Mouse (Mus musculus) ES-E14 (cell line): Measurements from ENCODE around the gene Grhl1. TPM values are rescaled to one million over a fixed set of nuclear protein-coding genes. Genes with fewer than 3 reads are reported as not detected.

Experiments
- DNase-seq: peaks from one replicate; pipeline ENCODE4 v3.0.0-alpha.2; 2013; ENCODE audit warnings: low read depth, low spot score
- H3K27ac ChIP-seq: 2 replicates; pipeline ENCODE4 v1.5.1; 2012; ENCODE audit warnings: low read depth, mild to moderate bottlenecking, low read length, moderate library complexity, mixed read lengths; ENCODE audit not compliant: poor library complexity, insufficient read depth, severe bottlenecking
- H3K36me3 ChIP-seq: 2 replicates; pipeline ENCODE4 v1.6.1; 2012; ENCODE audit warnings: mild to moderate bottlenecking, low read length, moderate library complexity, mixed read lengths; ENCODE audit not compliant: control insufficient read depth, poor library complexity, insufficient read depth, severe bottlenecking
- H3K4me1 ChIP-seq, 2 experiments: fragments of 150-350 bp in 1 of 2; sonication (generic) in 1 of 2; 2 replicates each; pipeline ENCODE4 v1.6.1; 2012; ENCODE audit warnings: low read length in 2 of 2, mild to moderate bottlenecking in 1 of 2, mixed read lengths in 1 of 2; ENCODE audit not compliant: control insufficient read depth in 2 of 2, insufficient read depth in 2 of 2, poor library complexity in 1 of 2
- H3K4me3 ChIP-seq, 2 experiments: fragments of 150-350 bp in 1 of 2; sonication (generic) in 1 of 2; 2 replicates each; pipeline ENCODE4 v1.5.1; 2012; ENCODE audit warnings: low read length in 2 of 2, low read depth in 1 of 2, mild to moderate bottlenecking in 1 of 2, mixed read lengths in 1 of 2; ENCODE audit not compliant: insufficient read depth in 1 of 2, poor library complexity in 1 of 2, severe bottlenecking in 1 of 2
- H3K9ac ChIP-seq: 2 replicates; pipeline ENCODE4 v1.6.1; 2012; ENCODE audit warnings: low read depth, mild to moderate bottlenecking, low read length, mixed read lengths; ENCODE audit not compliant: poor library complexity, insufficient read depth, severe bottlenecking
- H3K9me3 ChIP-seq: fragments of 150-350 bp; sonication (generic); 2 replicates; pipeline ENCODE4 v1.6.1; 2012; ENCODE audit warnings: low read depth, mild to moderate bottlenecking, low read length; ENCODE audit not compliant: control insufficient read depth, insufficient read depth
- CHD2 ChIP-seq: IDR thresholded peaks from 2 replicates; pipeline ENCODE4 v1.6.1; 2014; ENCODE audit warnings: mild to moderate bottlenecking, low read depth, low read length, inconsistent platforms
- HCFC1 ChIP-seq: IDR thresholded peaks from 2 replicates; pipeline ENCODE4 v1.6.1; 2012; ENCODE audit warnings: low read length, inconsistent platforms, borderline replicate concordance; ENCODE audit not compliant: insufficient read depth
- MAFK ChIP-seq: IDR thresholded peaks from 2 replicates; pipeline ENCODE4 v1.6.1; 2014; ENCODE audit warnings: mild to moderate bottlenecking, low read depth, low read length, inconsistent platforms; ENCODE audit not compliant: insufficient read depth
- ZC3H11A ChIP-seq: IDR thresholded peaks from 2 replicates; pipeline ENCODE4 v1.6.1; 2012; ENCODE audit warnings: low read depth, mild to moderate bottlenecking, inconsistent platforms, low read length, borderline replicate concordance
- ZNF384 ChIP-seq: IDR thresholded peaks from 2 replicates; pipeline ENCODE4 v1.6.1; 2012; ENCODE audit warnings: low read depth, low read length, inconsistent platforms
- in situ Hi-C, 2 experiments: fragments of 600-800 bp; cut with MboI; formaldehyde crosslinking; loops; one replicate each; pipeline ENCODE4 v1.15.1; 2025; ENCODE audit warnings: low sequenced_read_pairs in 2 of 2, inconsistent platforms in 1 of 2; ENCODE audit not compliant: unreplicated experiment in 2 of 2
- total RNA-seq: library from RNA; depleted of rRNA; stranded (reverse); fragments of 300-350 nt; gene quantifications from 2 replicates; pipeline ENCODE4 v1.2.3, GENCODE M21; 2012

Gene Grhl1
- total RNA-seq, 1 experiment = 4.6 TPM

- Histone ChIP-seq H3K36me3 (no peaks in the 10 kb centered on the region), H3K9ac (no peak overlapping the region), H3K4me3 (no peak overlapping the region), H3K27ac (no peak overlapping the region), H3K4me1 (no peaks in the 10 kb centered on the region), H3K9me3 (no peaks in the 10 kb centered on the region)
- DNase-seq = no peak
- TF ChIP-seq ZNF384 (no peak), ZC3H11A (no peak), MAFK (no peak), CHD2 (no peak), HCFC1 (no peak)
- in situ Hi-C loops = no loop called here
These were observed 54.3 kb downstream of the Grhl1 start for GRCm38 (mm10) chr12:24626401-24626800.

- DNase-seq = no peak
- in situ Hi-C loops = no loop called here
- no peak overlapping the region for H3K27ac ChIP-seq
These were observed 55.1 kb downstream of the Grhl1 start for GRCm38 (mm10) chr12:24627215-24627614.

GRCm38 (mm10) chr12:24630220-24630619 is 58.1 kb downstream of the Grhl1 start:
- H3K36me3 ChIP-seq = no peaks in the 10 kb centered on the region
- no peak overlapping the region for H3K9ac ChIP-seq
- H3K4me1 ChIP-seq = peaks cover 4% of the 10 kb centered on the region in 2 experiments; a peak in 3 of 4 replicates
- H3K4me3 ChIP-seq = no peak overlapping the region
- in situ Hi-C loops = no loop called here
- no peak for DNase-seq
- H3K27ac ChIP-seq = no peak overlapping the region
- no peaks in the 10 kb centered on the region for H3K9me3 ChIP-seq
- TF ChIP-seq HCFC1 = no peak
- 0 out of 2 replicates have a peak, but pooled peaks have one; percentile 42 for TF ChIP-seq MAFK
- no peak for TF ChIP-seq ZC3H11A

More at GRCm38 (mm10) chr12:24627215-24627614, 55.1 kb downstream of the Grhl1 start:
- Histone ChIP-seq H3K4me1 (no peaks in the 10 kb centered on the region), H3K9ac (no peak overlapping the region), H3K9me3 (no peaks in the 10 kb centered on the region), H3K4me3 (no peak overlapping the region), H3K36me3 (no peaks in the 10 kb centered on the region)
- TF ChIP-seq CHD2 (no peak), HCFC1 (no peak), ZNF384 (no peak), ZC3H11A (no peak), MAFK (no peak)

- no peak overlapping the region for H3K27ac ChIP-seq
- peaks cover 4% of the 10 kb centered on the region in 2 experiments; a peak in 3 of 4 replicates for H3K4me1 ChIP-seq
- H3K36me3 ChIP-seq = no peaks in the 10 kb centered on the region
- H3K9me3 ChIP-seq = no peaks in the 10 kb centered on the region
- no peak for DNase-seq
- no peak overlapping the region for H3K4me3 ChIP-seq
- H3K9ac ChIP-seq = no peak overlapping the region
- in situ Hi-C loops = no loop called here
- no peak for TF ChIP-seq MAFK
- no peak for TF ChIP-seq HCFC1
- no peak for TF ChIP-seq ZC3H11A
- no peak for TF ChIP-seq ZNF384
- no peak for TF ChIP-seq CHD2
These were observed 60.3 kb downstream of the Grhl1 start for GRCm38 (mm10) chr12:24632404-24632803.

GRCm38 (mm10) chr12:24633753-24634191 is 61.7 kb downstream of the Grhl1 start:
- H3K9me3 ChIP-seq = no peaks in the 10 kb centered on the region
- no peaks in the 10 kb centered on the region for H3K36me3 ChIP-seq
- peaks cover 4% of the 10 kb centered on the region in 2 experiments; a peak in 3 of 4 replicates for H3K4me1 ChIP-seq
- H3K4me3 ChIP-seq = no peak overlapping the region
- TF ChIP-seq HCFC1 (no peak), ZC3H11A (no peak), CHD2 (no peak), ZNF384 (no peak), MAFK (no peak)
- no peak overlapping the region for H3K27ac ChIP-seq
- in situ Hi-C loops = no loop called here
- H3K9ac ChIP-seq = no peak overlapping the region
- DNase-seq = no peak
